ENCODE assay signal across 8 mouse cellular contexts in the genomic region with DNA sequence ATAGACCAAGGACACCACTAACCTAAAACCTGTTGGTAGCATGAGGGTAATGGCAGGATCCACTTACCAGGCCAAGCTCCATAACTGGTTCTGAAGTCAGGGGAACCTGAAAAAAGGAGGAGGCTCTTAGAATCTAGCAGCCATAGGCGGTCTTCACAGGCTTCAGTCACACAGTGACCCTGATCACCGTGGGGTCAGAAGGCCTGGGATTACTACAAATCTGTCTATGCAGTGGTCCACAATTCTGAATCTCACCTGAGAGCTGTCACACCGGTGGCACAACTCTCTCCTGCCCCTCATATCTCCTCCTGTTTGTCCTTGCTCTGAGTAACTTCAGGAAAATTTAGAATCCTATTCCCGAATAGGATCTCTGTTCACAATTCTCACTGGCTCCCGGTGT. TPM values are rescaled to one million over a fixed set of nuclear protein-coding genes. Genes with fewer than 3 reads are reported as not detected.
DNase-seq lines count a peak whose midpoint lies in the region; ATAC-seq and TF ChIP-seq lines count a peak whose summit lies in the region.

No protein-coding gene starts in this region.

- H3K9ac ChIP-seq in CH12.LX (ENCODE audit: insufficient read depth, low read depth), result peak overlapping the region; percentile 47
- H3K9ac ChIP-seq in limb, embryonic 15.5 days, result peak overlapping the region; percentile 72
- H3K9ac ChIP-seq in stomach, postnatal 0 days (ENCODE audit: low read length), result peak overlapping the region; percentile 74

- H3K79me2 ChIP-seq in CH12.LX (replicated peaks; ENCODE audit: control insufficient read depth, extremely low read depth, insufficient read depth, poor library complexity, severe bottlenecking), result no peaks in the 10 kb centered on the region

- H3K36me3 ChIP-seq in heart, embryonic 10.5 days, result peaks cover 8% of the 10 kb centered on the region
- H3K36me3 ChIP-seq in CH12.LX (replicated peaks in 1 of 2; ENCODE audit: control insufficient read depth in 1 of 2, insufficient read depth in 1 of 2, low read length in 1 of 2), result peaks cover 2 to 6% of the 10 kb centered on the region in 2 experiments
- peaks cover 8% of the 10 kb centered on the region for H3K36me3 ChIP-seq in forebrain, embryonic 10.5 days (replicated peaks)
- H3K36me3 ChIP-seq in limb, embryonic 15.5 days, result peaks cover 29% of the 10 kb centered on the region
- H3K36me3 ChIP-seq in stomach, postnatal 0 days (ENCODE audit: control insufficient read depth, insufficient read depth, low read length), result peaks cover 3% of the 10 kb centered on the region

- H3K4me3 ChIP-seq in heart, embryonic 10.5 days, result peak overlapping the region; percentile 69
- peak overlapping the region; percentile 54 to 59 (median 55) for H3K4me3 ChIP-seq in CH12.LX (replicated peaks in 1 of 3; ENCODE audit: low read depth in 2 of 3, low read length in 2 of 3, poor library complexity in 1 of 3)
- H3K4me3 ChIP-seq in forebrain, embryonic 10.5 days, result peak overlapping the region; percentile 64
- H3K4me3 ChIP-seq in limb, embryonic 15.5 days, result peak overlapping the region; percentile 63
- H3K4me3 ChIP-seq in stomach, postnatal 0 days (ENCODE audit: low read depth, low read length), result peak overlapping the region; percentile 55

- peak overlapping the region; percentile 55 for H3K4me2 ChIP-seq in CH12.LX (ENCODE audit: insufficient read depth, low read depth, poor library complexity, severe bottlenecking)
- peak overlapping the region; percentile 63 for H3K4me2 ChIP-seq in limb, embryonic 15.5 days
- peak overlapping the region; percentile 58 for H3K4me2 ChIP-seq in stomach, postnatal 0 days (replicated peaks; ENCODE audit: low read depth)

- H3K27me3 ChIP-seq in heart, embryonic 10.5 days (ENCODE audit: insufficient read depth, poor library complexity, severe bottlenecking), result no peaks in the 10 kb centered on the region
- peaks cover 3% of the 10 kb centered on the region for H3K27me3 ChIP-seq in CH12.LX (replicated peaks)
- H3K27me3 ChIP-seq in forebrain, embryonic 10.5 days (ENCODE audit: poor library complexity, severe bottlenecking), result no peaks in the 10 kb centered on the region
- H3K27me3 ChIP-seq in limb, embryonic 15.5 days, result no peaks in the 10 kb centered on the region
- H3K27me3 ChIP-seq in stomach, postnatal 0 days (ENCODE audit: control insufficient read depth, insufficient read depth, low read length), result no peaks in the 10 kb centered on the region

- TF ChIP-seq POLR2A in CH12.LX (IDR thresholded peaks at IDR 0.05; ENCODE audit: low read depth, low read length), result no peak

- no peak for TF ChIP-seq CTCF in CH12.LX (conservative IDR thresholded peaks at IDR 0.05 in 1 of 2, IDR thresholded peaks at IDR 0.05 in 1 of 2; ENCODE audit: low read depth in 2 of 2, low read length in 2 of 2)
- no peak for TF ChIP-seq CTCF in stomach, postnatal 0 days (IDR thresholded peaks at IDR 0.05; ENCODE audit: low read depth)

- in situ Hi-C loops in CH12.LX (cut with MboI; ENCODE audit: low pct_ligation_motif_present, low pct_unique_long_range_greater_than_20kb, low sequenced_read_pairs), result no loop called here

- TF ChIP-seq EP300 in CH12.LX (IDR thresholded peaks at IDR 0.05; ENCODE audit: low read length), result no peak
- no peak for TF ChIP-seq EP300 in stomach, postnatal 0 days (optimal IDR thresholded peaks at IDR 0.05)

- peak overlapping the region; percentile 89 for H3K27ac ChIP-seq in heart, embryonic 10.5 days
- H3K27ac ChIP-seq in CH12.LX (ENCODE audit: insufficient read depth, low read depth), result no peak overlapping the region
- H3K27ac ChIP-seq in forebrain, embryonic 10.5 days, result peak overlapping the region; percentile 87
- peak overlapping the region; percentile 59; the same call in 1 of the 2 replicates for H3K27ac ChIP-seq in limb, embryonic 15.5 days
- H3K27ac ChIP-seq in stomach, postnatal 0 days (replicated peaks), result no peak overlapping the region

- peaks cover 10% of the 10 kb centered on the region; the same call in 1 of the 2 replicates for H3K4me1 ChIP-seq in heart, embryonic 10.5 days
- peaks cover 3% of the 10 kb centered on the region in 2 experiments; a peak in 1 of 4 replicates for H3K4me1 ChIP-seq in CH12.LX (ENCODE audit: control insufficient read depth in 1 of 2, insufficient read depth in 2 of 2)
- H3K4me1 ChIP-seq in forebrain, embryonic 10.5 days, result peaks cover 9% of the 10 kb centered on the region
- H3K4me1 ChIP-seq in limb, embryonic 15.5 days, result peaks cover 11% of the 10 kb centered on the region
- H3K4me1 ChIP-seq in stomach, postnatal 0 days (replicated peaks; ENCODE audit: control insufficient read depth, insufficient read depth), result no peaks in the 10 kb centered on the region

- WGBS in heart, embryonic 10.5 days, result 50% methylated on average over 5 of the region's 5 CpGs
- 67% methylated on average over 5 of the region's 5 CpGs for WGBS in forebrain, embryonic 10.5 days
- WGBS in limb, embryonic 15.5 days, result 47% methylated on average over 5 of the region's 5 CpGs
- 44% methylated on average over 5 of the region's 5 CpGs for WGBS in stomach, postnatal 0 days

- ATAC-seq in limb, embryonic 15.5 days (ENCODE audit: insufficient number of reproducible peaks, low FRiP score, low TSS enrichment, low read depth), result no peak
- 0 out of 2 replicates have a peak, but pooled peaks have one; percentile 28 for ATAC-seq in stomach, postnatal 0 days (ENCODE audit: low FRiP score, low TSS enrichment)

- no peak for DNase-seq in heart, embryonic 10.5 days (ENCODE audit: low spot score)
- no peak for DNase-seq in heart, adult 11 months
- DNase-seq in CH12.LX (ENCODE audit: extremely low read depth), result no peak
- no peak for DNase-seq in forebrain, embryonic 10.5 days (ENCODE audit: extremely low spot score, low spot score)
- no peak for DNase-seq in stomach, postnatal 0 days (ENCODE audit: low spot score)
- DNase-seq in yolk sac, embryonic 10.5 days (ENCODE audit: low spot score), result no peak
- no peak for DNase-seq in right cerebral cortex, adult 2 months (ENCODE audit: low spot score in 2 of 2)

- TF ChIP-seq RAD21 in CH12.LX (IDR thresholded peaks at IDR 0.05; ENCODE audit: low read depth, low read length), result no peak

- no peaks in the 10 kb centered on the region for H3K9me3 ChIP-seq in heart, embryonic 10.5 days
- no peaks in the 10 kb centered on the region for H3K9me3 ChIP-seq in CH12.LX (replicated peaks; ENCODE audit: low read length)
- H3K9me3 ChIP-seq in forebrain, embryonic 10.5 days, result peaks cover 8% of the 10 kb centered on the region; the same call in 1 of the 2 replicates
- H3K9me3 ChIP-seq in limb, embryonic 15.5 days, result no peaks in the 10 kb centered on the region
- no peaks in the 10 kb centered on the region for H3K9me3 ChIP-seq in stomach, postnatal 0 days (ENCODE audit: control insufficient read depth, low read length)

- dilution Hi-C loops in CH12.LX (cut with MboI; ENCODE audit: extremely low pct_ligation_motif_present, extremely low pct_unique_long_range_greater_than_20kb, low sequenced_read_pairs), result no loop called here

TF ChIP-seq in CH12.LX, 34 proteins besides CTCF, POLR2A, EP300 and RAD21:
- no peak for TF ChIP-seq ZMIZ1 (IDR thresholded peaks at IDR 0.05; ENCODE audit: low read depth, low read length)
- no peak for TF ChIP-seq HCFC1 (IDR thresholded peaks at IDR 0.05; ENCODE audit: low read depth, low read length)
TF ChIP-seq in CH12.LX: peak in this region for 0.

RNA-seq across cellular contexts. Expression of a gene that starts 0.8 kb away (rescaled TPM):
- polyA plus RNA-seq in heart, embryonic 10.5 days (2016; fragmentation: Nextera tagmentation; extraction: Ambion mirVana), result 2.5 and 3.0 TPM in 2 replicates
- total RNA-seq in CH12.LX (2012; rRNA removed) (1.9 and 2.0 TPM in 2 replicates), CH12.LX (2014; rRNA removed) (0.42 and 0.94 TPM in 2 replicates)
- 0.71 and 0.80 TPM in 2 replicates for polyA plus RNA-seq in CH12.LX (2012; ENCODE audit: insufficient read length, low read depth)
- 3.0 and 3.1 TPM in 2 replicates for polyA plus RNA-seq in forebrain, embryonic 10.5 days (2016; fragmentation: Nextera tagmentation; extraction: Ambion mirVana)
- polyA plus RNA-seq in limb, embryonic 15.5 days (2015; fragmentation: Nextera tagmentation; extraction: Ambion mirVana), result 4.3 and 5.3 TPM in 2 replicates
- 1.8 TPM in 2 replicates for polyA plus RNA-seq in stomach, postnatal 0 days (2015; fragmentation: Nextera tagmentation; extraction: Ambion mirVana)

RNA-seq across cellular contexts. Expression of a gene that starts 52.7 kb away (rescaled TPM):
- not detected in 2 replicates for polyA plus RNA-seq in heart, embryonic 10.5 days (2016; fragmentation: Nextera tagmentation; extraction: Ambion mirVana)
- total RNA-seq in CH12.LX (2012; rRNA removed), result not detected in 2 replicates
- total RNA-seq in CH12.LX (2014; rRNA removed), result not detected in 2 replicates
- not detected in 2 replicates for polyA plus RNA-seq in CH12.LX (2012; ENCODE audit: insufficient read length, low read depth)
- polyA plus RNA-seq in forebrain, embryonic 10.5 days (2016; fragmentation: Nextera tagmentation; extraction: Ambion mirVana), result not detected in 2 replicates
- polyA plus RNA-seq in limb, embryonic 15.5 days (2015; fragmentation: Nextera tagmentation; extraction: Ambion mirVana), result not detected in 2 replicates
- not detected in 2 replicates for polyA plus RNA-seq in stomach, postnatal 0 days (2015; fragmentation: Nextera tagmentation; extraction: Ambion mirVana)

RNA-seq across cellular contexts. Expression of a gene that starts 56.4 kb away (rescaled TPM):
- polyA plus RNA-seq in heart, embryonic 10.5 days (2016; fragmentation: Nextera tagmentation; extraction: Ambion mirVana), result 17.7 and 19.3 TPM in 2 replicates
- total RNA-seq in CH12.LX (2012; rRNA removed) (5.0 and 5.4 TPM in 2 replicates), CH12.LX (2014; rRNA removed) (5.7 and 5.8 TPM in 2 replicates)
- 1.7 and 2.1 TPM in 2 replicates for polyA plus RNA-seq in CH12.LX (2012; ENCODE audit: insufficient read length, low read depth)
- polyA plus RNA-seq in forebrain, embryonic 10.5 days (2016; fragmentation: Nextera tagmentation; extraction: Ambion mirVana), result 32.5 and 33.3 TPM in 2 replicates
- polyA plus RNA-seq in limb, embryonic 15.5 days (2015; fragmentation: Nextera tagmentation; extraction: Ambion mirVana), result 17.2 and 18.2 TPM in 2 replicates
- polyA plus RNA-seq in stomach, postnatal 0 days (2015; fragmentation: Nextera tagmentation; extraction: Ambion mirVana), result 5.4 and 5.7 TPM in 2 replicates

Comparison
In these comparisons a context has a peak if more than half of its experiments do, and no peak if none do; other contexts are left out.
1. H3K27ac ChIP-seq: peak in heart, embryonic 10.5 days (single experiment), forebrain, embryonic 10.5 days (single experiment) and limb, embryonic 15.5 days (single experiment); none in CH12.LX (single experiment) and stomach, postnatal 0 days (single experiment).
2. Peak in every context shown above with its lines, with median percentiles within 50 percentile points of each other: H3K4me3 ChIP-seq, H3K4me2 ChIP-seq and H3K9ac ChIP-seq.